Mouse (Mus musculus): ENCODE measurements around the gene Gpr183.

The Gpr183 gene

GRCm38 (mm10) chr14:121957176-121957871 lies 7.7 kb downstream of the Gpr183 start:
- no peak for DNase-seq (ENCODE audit: low spot score)

GRCm38 (mm10) chr14:121956291-121956690 lies 8.7 kb downstream of the Gpr183 start:
- no peak for DNase-seq (ENCODE audit: low spot score)

- no peak for DNase-seq (ENCODE audit: low spot score)
Measured at GRCm38 (mm10) chr14:121955176-121955795, 9.7 kb downstream of the Gpr183 start.

- peak; percentile 85 for DNase-seq (ENCODE audit: low spot score)
Measured at GRCm38 (mm10) chr14:121954608-121955007, 10.4 kb downstream of the Gpr183 start.

- no peak for DNase-seq (ENCODE audit: low spot score)
Measured at GRCm38 (mm10) chr14:121954129-121954528, 10.9 kb downstream of the Gpr183 start.

- no peak for DNase-seq (ENCODE audit: low spot score)
Measured at GRCm38 (mm10) chr14:121952046-121952400, 13.0 kb downstream of the Gpr183 start.

- peak; percentile 58 for DNase-seq (ENCODE audit: low spot score)
Measured at GRCm38 (mm10) chr14:121951399-121952045, 13.5 kb downstream of the Gpr183 start.

- no peak for DNase-seq (ENCODE audit: low spot score)
Measured at GRCm38 (mm10) chr14:121949897-121950296, 15.1 kb downstream of the Gpr183 start.

- DNase-seq (ENCODE audit: low spot score): no peak
Measured at GRCm38 (mm10) chr14:121949436-121949835, 15.6 kb downstream of the Gpr183 start.

- no peak for DNase-seq (ENCODE audit: low spot score)
Measured at GRCm38 (mm10) chr14:121947966-121948365, 17.0 kb downstream of the Gpr183 start.

GRCm38 (mm10) chr14:121947201-121947760 lies 17.7 kb downstream of the Gpr183 start:
- DNase-seq (ENCODE audit: low spot score): no peak

GRCm38 (mm10) chr14:121946728-121947127 lies 18.3 kb downstream of the Gpr183 start:
- peak; percentile 52 for DNase-seq (ENCODE audit: low spot score)

GRCm38 (mm10) chr14:121946131-121946530 lies 18.9 kb downstream of the Gpr183 start:
- DNase-seq (ENCODE audit: low spot score): no peak

- DNase-seq (ENCODE audit: low spot score): no peak
Measured at GRCm38 (mm10) chr14:121939582-121939981, 25.4 kb downstream of the Gpr183 start.

- peak; percentile 74 for DNase-seq (ENCODE audit: low spot score)
Measured at GRCm38 (mm10) chr14:121938256-121939191, 26.5 kb downstream of the Gpr183 start.

GRCm38 (mm10) chr14:121937601-121938255 lies 27.3 kb downstream of the Gpr183 start:
- no peak for DNase-seq (ENCODE audit: low spot score)

- DNase-seq (ENCODE audit: low spot score): no peak
Measured at GRCm38 (mm10) chr14:121936856-121937255, 28.1 kb downstream of the Gpr183 start.

- DNase-seq (ENCODE audit: low spot score): no peak
Measured at GRCm38 (mm10) chr14:121936356-121936755, 28.6 kb downstream of the Gpr183 start.

GRCm38 (mm10) chr14:121934597-121934946 lies 30.4 kb downstream of the Gpr183 start:
- DNase-seq (ENCODE audit: low spot score): no peak

- DNase-seq (ENCODE audit: low spot score): no peak
Measured at GRCm38 (mm10) chr14:121933906-121934596, 30.9 kb downstream of the Gpr183 start.

GRCm38 (mm10) chr14:121932180-121932579 lies 32.8 kb downstream of the Gpr183 start:
- no peak for DNase-seq (ENCODE audit: low spot score)

All from T-cell, adult 2 months (primary cell).